Mouse (Mus musculus) fat pad, adult 2 months (tissue): Measurements from ENCODE around the gene Dnajc14.

ENCODE experiments used
- DNase-seq: peaks from one replicate; pipeline ENCODE4 v3.0.0-alpha.2; 2011; ENCODE audit warnings: low read depth, low spot score; ENCODE audit errors: extremely low read depth

Gene Dnajc14

DNA sequence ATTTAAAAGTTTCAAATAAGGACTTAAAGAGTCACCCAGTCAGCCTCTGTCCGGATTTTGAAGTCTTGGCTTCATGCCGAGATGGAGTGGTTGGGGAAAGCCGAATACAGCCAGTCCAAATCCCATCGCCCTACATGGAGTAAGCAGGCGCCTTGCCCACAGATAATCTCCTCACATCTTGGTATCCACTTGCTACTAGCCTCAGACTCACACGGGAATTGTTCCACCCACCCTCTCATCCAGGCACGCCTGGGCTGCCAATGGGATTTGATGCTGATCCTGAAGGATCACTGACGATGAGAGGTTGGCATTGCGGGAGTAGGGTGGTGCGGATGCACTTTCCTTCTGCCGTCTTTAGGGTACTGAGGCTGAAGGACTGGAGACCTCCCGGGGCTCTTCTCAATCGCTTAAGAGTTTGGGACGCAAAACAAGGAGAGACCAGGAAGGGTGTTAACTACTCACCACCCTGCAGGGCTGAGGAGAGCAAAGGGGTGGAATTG lies at the start of gene Dnajc14:
Gene Dnajc14 (plus strand): TSS at position 292 of the 500 bp plus-strand sequence.
- no peak for DNase-seq

DNA sequence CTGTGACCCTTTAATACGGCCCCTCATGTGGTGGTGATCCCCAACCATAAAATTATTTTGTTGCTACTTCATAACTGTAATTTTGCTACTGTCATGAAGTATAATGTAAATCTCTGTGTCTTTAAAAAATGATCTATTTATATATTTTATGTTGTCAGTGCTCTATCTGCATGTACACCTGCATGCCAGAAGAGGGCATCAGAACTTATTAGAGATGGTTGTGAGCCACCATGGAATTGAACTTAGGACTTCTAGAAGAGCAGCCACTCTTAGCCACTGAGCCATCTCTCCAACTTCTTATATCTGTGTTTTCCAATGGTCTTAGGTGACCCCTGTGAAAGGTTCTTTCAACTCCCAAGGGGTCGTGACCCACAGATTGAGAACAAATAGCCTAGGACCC lies 31.0 kb upstream of the Dnajc14 start:
- no peak for DNase-seq

DNA sequence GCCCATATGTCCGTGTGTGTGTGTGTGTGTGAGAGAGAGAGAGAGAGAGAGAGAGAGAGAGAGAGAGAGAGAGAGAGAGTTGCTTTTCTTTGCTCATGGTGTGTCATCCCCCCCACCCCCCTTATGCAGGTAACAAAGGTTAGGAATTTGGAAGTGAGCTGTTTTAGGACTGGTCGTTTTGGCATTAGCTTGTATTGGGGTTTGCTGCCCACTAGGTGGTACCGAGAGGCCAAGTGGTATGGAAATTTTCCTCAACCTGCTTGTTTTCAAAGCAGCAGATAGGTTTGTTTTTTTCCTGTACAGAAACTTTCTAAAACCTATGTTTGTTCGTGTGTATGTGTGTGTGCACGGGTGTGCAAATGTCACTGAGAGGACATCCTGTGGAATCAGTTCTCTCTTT lies 30.2 kb upstream of the Dnajc14 start:
- no peak for DNase-seq

DNA sequence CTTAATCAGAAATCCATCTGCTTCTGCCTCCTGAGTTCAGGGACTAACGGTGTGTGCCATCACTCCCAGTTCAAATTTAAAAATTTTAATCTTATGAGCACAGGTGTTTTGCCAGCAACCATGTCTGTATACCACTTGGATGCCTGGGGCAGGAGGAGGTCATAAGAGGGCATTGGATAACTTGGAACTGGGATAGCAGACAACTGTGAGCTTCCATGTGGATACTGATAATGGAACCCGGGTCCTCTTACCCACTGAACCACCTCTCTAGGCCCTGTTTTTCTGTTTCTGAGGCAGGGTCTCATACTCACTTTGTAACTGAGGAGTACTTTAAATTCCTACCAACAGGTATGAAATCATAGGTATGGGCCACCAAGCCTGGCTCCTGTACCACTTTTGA lies 25.4 kb upstream of the Dnajc14 start:
- DNase-seq, result no peak

DNA sequence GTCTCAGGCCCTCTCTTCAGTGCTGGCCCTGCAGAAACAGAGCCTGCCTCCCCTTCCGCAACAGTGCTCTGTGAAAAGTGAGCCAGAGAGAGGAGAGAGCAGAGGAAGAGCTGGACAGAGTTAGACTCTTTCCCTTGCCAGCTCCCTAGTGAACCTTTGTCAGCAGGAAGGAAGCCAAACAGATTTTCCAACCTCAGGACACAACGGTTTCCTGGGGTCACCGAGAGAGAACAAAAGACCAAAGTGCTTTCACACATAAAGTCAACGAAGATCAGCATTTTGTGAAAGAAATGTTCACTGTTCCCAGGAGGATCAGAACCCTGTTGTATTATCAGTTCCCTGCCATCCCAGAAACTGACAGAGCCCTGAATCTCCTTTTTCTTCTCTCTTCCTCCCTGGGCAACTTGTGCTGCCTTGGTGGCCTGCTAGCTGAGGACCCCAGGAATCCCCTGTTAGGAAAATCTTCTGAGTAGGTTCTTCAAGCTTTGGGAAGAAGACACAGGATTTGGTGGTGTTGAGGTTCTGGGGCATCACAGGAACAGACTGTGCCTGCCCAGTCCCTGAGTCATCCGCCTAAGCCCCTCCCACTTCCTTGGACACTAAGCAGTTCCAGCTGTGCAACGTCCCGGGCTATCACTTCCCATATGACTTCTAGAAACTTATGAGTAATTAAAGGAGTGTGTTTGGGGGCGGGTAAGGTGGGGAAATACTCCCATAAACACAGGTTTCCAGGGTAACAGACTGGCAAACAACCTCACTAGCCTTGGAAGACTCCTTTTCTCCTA lies 24.7 kb upstream of the Dnajc14 start:
- peak; percentile 19 for DNase-seq

DNA sequence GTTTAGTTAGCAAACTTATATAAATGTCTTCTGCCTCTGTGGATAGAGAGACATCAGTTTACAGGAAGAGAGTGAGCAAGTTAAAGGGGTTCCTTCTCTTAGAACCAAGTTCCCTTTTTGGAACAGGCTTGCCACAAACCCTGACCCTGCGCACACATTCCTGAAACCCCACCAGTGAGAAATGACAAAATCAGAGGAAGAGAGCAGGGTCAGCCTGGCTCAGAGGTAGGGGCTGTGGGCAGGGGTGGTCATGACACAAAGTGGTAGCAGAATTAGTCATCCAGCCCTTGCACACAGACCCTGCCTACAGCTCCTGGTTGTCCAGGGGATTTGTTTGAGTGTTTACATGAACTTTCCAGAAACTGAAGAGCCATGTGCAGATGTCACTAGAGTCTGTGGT lies 23.7 kb upstream of the Dnajc14 start:
- no peak for DNase-seq

DNA sequence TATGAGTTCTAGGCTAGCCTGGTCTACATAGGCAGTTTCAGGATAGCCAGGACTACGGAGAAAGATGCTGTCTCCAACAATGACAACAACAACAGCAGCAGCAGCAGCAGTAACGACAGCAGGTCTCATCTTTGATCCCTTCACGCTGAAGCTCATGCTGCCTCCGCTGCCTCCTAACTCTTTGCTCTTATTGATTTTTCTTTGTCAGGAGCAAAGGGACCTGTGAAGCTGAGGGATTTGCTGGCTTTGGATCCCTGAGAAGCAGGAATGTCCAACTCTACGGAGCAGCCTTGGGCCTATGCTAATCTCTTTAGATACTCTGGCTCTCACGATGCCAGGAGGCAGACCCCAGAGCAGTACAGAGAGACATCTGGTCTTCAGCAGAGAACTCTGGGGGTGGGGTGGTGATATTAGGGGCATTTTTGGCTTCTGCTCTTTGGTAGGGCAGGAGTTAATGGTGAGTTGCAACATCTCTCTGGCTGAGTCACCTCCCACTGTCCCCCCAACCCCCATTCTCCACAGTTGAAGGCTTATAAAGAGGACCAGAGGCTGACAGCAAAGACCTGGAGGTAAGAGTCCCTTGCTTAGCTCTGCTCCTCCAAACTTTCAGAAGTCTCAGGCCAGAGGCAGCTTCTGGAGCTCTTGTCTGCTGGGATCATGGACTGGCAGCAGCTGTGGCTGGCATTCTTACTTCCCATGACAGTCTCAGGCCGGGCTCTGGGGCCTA lies 13.3 kb upstream of the Dnajc14 start, which contains the start of gene Mmp19:
Gene Mmp19 (plus strand): TSS at position 513 of the 727 bp plus-strand sequence.
- DNase-seq, result no peak

DNA sequence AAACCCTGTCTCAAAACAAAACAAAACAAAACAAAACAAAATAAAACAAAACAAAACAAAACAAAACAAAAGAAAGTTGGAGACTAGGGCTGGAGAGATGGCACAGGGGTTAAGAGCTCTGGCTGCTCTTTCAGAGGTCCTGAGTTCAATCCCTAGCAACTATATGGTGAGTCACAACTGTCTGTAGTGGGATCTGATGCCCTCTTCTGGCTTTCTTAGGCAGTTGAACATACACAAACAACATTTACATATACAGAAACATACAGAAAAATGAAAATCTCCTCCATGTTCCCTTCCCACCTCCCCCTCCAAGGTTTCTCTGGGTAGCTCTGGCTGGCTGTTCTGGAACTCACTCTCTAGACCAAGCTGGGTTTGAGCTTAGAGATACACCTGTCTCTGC lies 11.8 kb upstream of the Dnajc14 start:
- DNase-seq, result no peak

DNA sequence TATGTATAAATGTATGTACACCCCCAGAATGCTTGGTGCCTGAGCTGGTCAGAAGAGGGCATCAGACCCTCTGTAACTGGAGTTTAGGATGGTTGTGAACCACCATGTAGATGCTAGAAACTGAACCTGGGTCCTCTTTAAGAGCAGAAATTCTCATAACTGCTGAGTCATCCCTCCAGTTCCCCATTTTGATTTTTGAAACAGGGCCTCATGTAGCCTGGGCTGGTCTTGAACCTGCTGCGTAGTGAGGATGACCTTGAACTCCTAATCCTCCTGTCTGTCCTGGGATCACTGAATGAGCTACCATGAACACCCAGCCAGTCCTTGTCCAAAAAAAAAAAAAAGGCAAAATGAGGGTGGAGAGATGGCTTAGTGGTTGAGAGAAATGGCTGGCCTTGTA lies 10.6 kb upstream of the Dnajc14 start:
- no peak for DNase-seq

DNA sequence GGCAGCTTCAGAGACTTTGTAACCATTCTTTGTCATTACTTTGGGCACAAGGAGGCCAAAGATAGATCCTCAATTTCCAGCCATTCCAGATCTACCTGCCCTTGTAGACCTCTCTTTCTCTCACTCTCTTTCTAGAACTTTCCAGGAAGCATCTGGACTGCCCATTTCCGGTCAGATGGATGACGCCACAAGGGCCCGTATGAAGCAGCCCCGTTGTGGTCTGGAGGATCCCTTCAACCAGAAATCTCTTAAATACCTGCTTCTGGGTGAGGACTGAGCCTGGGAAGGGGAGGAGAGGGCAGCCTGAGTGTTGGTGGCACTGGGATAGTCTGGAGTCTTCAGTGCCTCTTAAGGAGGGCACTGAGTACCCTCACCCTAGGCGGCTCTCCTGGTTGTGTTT lies 9.5 kb upstream of the Dnajc14 start:
- no peak for DNase-seq

DNA sequence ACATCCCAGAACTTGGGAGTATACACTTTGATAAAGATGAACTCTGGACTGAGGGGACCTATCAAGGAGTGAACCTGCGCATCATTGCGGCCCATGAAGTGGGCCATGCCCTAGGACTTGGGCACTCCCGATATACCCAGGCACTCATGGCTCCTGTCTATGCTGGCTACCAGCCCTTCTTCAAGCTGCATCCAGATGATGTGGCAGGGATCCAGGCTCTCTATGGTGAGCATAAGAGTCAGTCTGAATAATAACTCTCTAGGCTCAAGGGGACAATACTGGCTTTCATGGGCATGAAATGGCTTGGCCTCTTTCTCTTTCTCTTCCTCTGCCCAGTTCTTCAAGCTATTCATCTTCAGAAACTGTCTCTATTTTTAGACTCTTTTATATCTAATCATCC lies 8.3 kb upstream of the Dnajc14 start:
- no peak for DNase-seq

DNA sequence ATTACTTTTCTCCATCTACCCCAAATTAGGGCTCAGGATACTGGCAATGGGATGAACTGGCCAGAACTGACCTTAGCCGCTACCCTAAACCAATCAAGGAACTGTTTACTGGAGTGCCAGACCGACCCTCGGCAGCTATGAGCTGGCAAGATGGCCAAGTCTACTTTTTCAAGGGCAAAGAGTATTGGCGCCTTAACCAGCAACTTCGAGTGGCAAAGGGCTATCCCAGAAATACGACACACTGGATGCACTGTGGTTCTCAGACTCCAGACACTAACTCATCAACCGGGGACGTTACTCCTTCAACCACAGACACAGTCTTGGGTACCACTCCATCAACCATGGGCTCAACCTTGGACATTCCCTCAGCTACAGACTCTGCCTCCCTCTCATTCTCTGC lies 5.2 kb upstream of the Dnajc14 start:
- no peak for DNase-seq

DNA sequence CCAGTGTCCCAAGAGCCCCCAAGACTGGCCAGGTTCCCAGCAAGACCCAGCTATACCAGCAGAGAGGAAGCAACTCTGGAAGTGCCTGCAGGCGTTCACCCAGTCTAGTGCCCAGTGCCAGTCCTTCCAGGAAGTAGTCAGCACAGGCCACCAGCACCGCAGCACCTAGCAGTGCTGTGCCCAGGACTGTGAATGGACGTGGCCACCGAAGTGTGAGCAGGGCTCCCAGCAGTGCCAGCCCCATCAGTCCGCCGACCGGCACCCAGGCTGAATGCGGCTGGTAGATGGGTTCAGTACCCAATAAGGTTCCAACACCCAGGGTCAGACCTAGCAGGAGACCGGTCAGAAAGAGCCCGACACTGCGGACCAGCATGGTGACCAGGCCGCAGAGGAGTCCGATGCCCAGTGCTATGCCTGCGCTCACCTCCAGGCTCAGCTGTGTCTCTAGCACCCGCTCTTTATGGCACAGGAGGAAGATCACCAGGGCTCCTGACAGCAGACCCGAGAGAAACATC lies 1.8 kb upstream of the Dnajc14 start:
- DNase-seq, result no peak

DNA sequence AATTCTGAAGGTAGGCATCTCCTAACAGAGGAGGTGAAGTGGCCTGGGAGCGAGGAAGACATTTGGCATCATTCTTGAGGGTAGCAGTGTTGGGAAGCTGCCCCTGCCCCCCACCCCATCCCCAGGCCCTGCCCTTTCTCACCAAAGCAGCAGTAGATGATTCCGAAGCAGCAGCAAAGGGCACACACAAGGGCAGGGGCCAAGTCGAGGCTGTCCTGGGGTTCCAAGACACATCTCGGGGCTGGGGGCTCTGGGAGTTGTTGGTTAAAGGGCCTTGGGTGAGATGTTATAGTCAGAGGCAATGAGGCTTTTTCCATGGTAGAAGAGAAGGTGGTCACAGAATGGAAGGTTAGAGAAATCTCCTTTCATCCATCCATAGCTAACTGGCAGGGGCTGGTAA lies 906 bp upstream of the Dnajc14 start:
- no peak for DNase-seq

DNA sequence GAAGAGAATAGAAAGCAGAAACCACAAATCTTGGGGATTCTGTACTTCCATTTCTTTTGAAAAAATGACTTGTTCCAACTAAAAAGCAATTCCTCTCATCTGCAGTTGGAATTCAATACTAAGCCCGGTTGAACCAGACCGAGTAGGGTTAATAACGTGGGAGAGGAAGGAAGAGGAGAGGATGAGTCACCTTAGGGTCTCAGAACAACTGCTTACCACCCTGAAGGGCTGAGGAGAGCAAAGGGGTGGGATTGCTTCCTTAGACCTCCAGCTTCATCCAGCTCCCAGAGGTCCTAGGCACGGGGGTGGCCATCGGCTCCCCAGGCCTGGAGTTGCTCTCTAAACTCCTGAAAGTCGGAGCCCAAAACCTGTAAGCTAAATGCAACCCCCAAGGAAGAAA lies 501 bp upstream of the Dnajc14 start:
- no peak for DNase-seq

DNA sequence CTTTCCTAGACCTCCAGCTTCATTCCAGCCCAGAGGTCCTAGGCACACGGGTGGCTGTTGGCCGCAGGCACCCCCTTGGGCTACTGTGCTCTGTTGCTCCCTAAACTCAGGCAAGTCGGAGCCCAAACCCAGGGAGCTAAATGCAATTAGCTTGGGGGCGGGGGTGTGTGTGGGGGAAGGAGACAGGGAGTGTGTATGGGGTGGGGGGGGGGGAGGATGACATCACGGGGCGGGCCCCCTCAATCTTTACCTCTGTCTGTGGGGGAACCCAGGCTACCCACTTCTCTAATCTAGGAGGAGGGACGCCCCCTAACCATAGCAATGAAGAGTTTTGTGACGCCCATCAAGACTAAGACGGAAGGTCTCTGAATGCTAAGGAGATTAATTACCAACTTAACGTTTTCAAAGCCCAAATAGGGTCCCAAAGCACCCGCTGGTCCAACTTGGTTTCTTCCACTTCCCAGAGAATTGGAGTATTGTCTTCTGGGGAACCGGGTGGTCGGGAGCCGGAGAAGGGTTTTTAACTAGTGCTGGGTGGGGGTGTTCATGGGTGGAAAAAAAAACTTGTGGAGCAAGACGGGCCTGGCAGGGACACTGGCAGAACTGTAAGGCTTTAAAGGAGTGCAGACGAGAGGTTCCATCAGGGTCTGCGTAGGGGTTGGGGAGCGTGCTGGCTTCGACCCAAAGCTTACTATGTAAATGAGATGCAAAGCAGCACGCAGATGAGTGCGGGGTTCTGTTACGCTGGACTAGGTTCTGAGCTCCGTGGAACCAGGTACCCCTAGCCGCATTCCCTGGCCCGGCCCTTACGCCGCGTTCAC lies 619 bp downstream of the Dnajc14 start, which contains the start of gene Tmem198b:
Gene Tmem198b (minus strand): TSS at position 100 of the 821 bp plus-strand sequence.
- DNase-seq, result no peak

DNA sequence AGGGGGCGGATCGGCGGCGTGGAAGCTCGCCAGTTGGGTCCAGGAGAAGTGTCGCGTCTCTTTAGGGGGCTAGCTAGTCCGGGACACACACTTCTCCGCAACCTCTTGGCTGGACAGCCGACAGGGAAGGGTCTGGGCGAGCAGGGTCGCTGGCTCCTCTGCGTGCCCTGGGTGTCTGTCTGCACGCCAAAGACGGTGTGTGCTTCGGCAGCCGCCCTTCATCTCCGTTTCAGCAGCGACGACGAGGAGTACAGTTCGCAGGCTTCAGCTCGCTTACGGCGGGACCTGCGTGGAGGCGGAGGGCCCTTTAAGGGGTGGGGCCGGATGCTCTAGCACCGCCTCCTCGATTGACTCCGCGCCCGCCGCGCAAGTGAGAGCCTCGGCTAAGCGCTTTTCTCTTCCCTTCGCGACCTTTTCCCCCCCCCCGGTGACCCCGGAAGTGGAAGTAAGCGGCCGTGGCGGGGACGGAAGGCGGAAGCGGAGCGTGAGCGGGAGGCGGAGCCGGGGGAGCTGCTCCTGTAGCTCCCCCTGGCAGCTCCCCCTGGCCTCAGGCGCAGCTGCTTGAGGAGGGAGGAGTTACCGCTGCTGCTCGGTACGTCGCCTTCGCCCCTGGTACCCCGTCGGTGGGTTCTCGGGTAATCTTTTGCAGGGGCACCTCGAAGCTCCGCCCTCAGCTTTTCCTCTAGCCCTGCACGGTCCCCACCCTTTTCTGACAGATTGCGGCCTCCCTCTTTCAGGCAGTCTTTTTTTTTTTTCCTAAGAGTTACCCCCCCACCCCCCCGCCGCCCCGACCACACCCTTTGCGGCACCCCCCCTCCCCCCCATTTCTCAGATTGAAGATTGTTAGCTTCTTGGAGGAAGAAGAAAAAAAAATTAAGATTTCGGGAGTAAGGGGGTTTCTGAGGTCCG lies 1.5 kb downstream of the Dnajc14 start:
- peak; percentile 59 for DNase-seq

DNA sequence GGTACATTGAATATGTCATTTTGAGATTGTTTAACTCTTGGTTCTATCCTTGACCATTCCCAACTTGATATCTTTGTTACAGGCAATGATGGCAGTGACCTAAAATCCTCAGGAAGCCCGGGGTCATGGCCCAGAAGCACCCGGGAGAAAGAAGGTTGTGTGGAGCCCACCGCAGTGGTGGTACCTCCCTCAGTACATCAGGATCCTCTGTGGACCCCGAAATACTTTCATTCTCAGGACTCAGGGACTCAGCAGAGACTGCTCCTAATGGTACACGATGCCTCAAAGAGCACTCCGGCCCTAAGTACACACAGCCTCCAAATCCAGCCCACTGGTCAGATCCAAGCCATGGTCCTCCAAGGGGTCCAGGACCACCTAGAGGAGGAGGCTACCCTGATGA lies 2.2 kb downstream of the Dnajc14 start:
- DNase-seq, result no peak

DNA sequence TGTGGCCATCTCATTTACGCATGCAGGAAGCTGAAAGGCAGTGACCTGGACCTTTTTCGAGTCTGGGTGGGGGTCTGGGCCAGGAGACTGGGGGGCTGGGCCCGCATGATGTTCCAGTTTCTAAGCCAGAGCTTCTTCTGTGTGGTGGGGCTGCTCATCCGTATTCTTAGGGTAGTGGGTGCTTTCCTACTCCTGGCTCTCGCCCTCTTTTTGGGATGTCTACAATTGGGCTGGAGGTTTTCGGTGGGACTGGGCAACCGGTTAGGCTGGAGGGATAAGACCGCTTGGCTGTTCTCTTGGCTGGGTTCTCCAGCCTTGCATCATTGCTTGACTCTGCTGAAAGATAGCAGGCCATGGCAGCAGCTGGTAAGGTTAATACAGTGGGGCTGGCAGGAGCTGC lies 3.2 kb downstream of the Dnajc14 start:
- no peak for DNase-seq

DNA sequence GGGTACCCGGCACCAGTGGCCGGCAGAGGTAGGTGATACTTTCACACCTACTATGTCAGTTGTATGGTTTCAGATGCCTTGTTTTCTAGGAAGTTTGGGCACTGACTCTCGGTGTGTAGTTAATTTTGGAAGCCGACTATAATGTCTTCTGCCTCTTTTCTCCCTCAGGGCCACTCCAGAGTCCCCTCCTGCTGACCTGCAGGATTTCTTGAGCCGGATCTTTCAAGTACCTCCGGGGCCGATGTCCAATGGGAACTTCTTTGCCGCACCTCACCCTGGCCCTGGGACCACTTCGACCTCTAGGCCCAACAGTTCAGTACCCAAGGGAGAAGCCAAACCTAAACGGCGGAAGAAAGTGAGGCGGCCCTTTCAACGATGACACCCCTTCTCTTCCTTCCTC lies 13.2 kb downstream of the Dnajc14 start, which contains the start of gene Sarnp:
Gene Sarnp (plus strand): TSS at position 301 of the 400 bp plus-strand sequence.
- no peak for DNase-seq
